Mouse (Mus musculus) neutrophil, adult 59 days (primary cell): ENCODE data around the gene Sox3. TPM values are rescaled to one million over a fixed set of nuclear protein-coding genes. Genes with fewer than 3 reads are reported as not detected.

ENCODE experiments used
- total RNA-seq, 2 experiments: library from RNA; stranded (reverse); gene quantifications; 1 replicate in 1 of 2; 2 replicates in 1 of 2; pipeline ENCODE4 v1.2.4; 2023

Sox3 gene
- not detected for total RNA-seq

GRCm38 (mm10) chrX:60892801-60893681 lies at the start of gene Sox3:
Gene Sox3 (minus strand): TSS chrX:60893430.

